Mouse (Mus musculus) midbrain, embryonic 12.5 days (tissue): ENCODE results near the gene Zfp1. TPM values are rescaled to one million over a fixed set of nuclear protein-coding genes. Genes with fewer than 3 reads are reported as not detected.
A peak's percentile ranks its signal among the peaks of the same experiment; 100 is the strongest.
"Not testable (repeated sequence)": the region's sequence is repeated elsewhere in the genome, so short reads cannot be mapped to it uniquely, and the experiment has no call there.

Experiments
- ATAC-seq: fragments of 200-750 bp; cut with Nextera tagmentation; 2 replicates; pipeline ENCODE4 v1.8.0; 2017; ENCODE audit warnings: low read depth, moderate TSS enrichment, moderate library complexity; ENCODE audit not compliant: low FRiP score
- H3K27ac ChIP-seq: fragments of 300-500 bp; sonication (generic); replicated peaks from 2 replicates; pipeline ENCODE4 v1.5.1; 2016; ENCODE audit warnings: mild to moderate bottlenecking
- H3K27me3 ChIP-seq: fragments of 300-500 bp; sonication (generic); 2 replicates; pipeline ENCODE4 v1.6.1; 2016; ENCODE audit warnings: mild to moderate bottlenecking
- H3K36me3 ChIP-seq: fragments of 300-500 bp; sonication (generic); 2 replicates; pipeline ENCODE4 v1.6.1; 2016
- H3K4me1 ChIP-seq: fragments of 300-500 bp; sonication (generic); 2 replicates; pipeline ENCODE4 v1.6.1; 2016
- H3K4me2 ChIP-seq: fragments of 300-500 bp; sonication (generic); replicated peaks from 2 replicates; pipeline ENCODE4 v1.6.1; 2016; ENCODE audit warnings: mild to moderate bottlenecking, moderate library complexity
- H3K4me3 ChIP-seq: fragments of 300-500 bp; sonication (generic); 2 replicates; pipeline ENCODE4 v1.5.1; 2016; ENCODE audit warnings: mild to moderate bottlenecking
- H3K9ac ChIP-seq: fragments of 300-500 bp; sonication (generic); replicated peaks from 2 replicates; pipeline ENCODE4 v1.6.1; 2016; ENCODE audit warnings: mild to moderate bottlenecking, moderate library complexity
- H3K9me3 ChIP-seq: fragments of 300-500 bp; sonication (generic); 2 replicates; pipeline ENCODE4 v1.6.1; 2016; ENCODE audit warnings: mild to moderate bottlenecking
- WGBS: fragments of 180-500 bp; shearing (Covaris S2); methylation state at CpG from one replicate; pipeline ENCODE4 v1.1.7; 2016; 5-methylcytosine and 5-hydroxymethylcytosine counted together
- polyA plus RNA-seq: library from polyadenylated mRNA; unstranded; fragments of >200 nt; fragmentation: Nextera tagmentation; extraction: Ambion mirVana; gene quantifications from 2 replicates; pipeline ENCODE4 v1.2.1, GENCODE M21; 2016

Zfp1 gene
- polyA plus RNA-seq, 1 experiment from 2014 or later = 24.3 TPM

DNA sequence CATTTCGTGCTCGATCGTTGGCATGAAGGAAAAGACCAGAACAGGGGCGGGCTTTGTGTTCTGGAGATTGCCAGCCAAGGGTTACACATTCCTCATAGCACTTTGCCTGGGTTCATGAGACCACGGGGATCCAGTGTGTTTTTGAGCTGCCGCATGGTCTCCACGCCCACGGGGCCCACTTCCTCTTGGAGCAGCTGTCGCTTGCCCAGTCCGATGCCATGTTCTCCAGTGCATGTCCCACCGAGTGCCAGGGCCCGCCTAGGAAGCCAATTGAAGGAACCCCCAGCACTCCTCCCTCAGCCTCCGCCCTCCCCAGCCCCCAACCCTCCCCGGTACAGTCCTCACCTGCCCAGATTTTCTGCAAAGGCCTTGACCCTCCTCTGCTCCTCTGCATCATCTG is 16.3 kb upstream of the Zfp1 start:
- H3K4me2 ChIP-seq = no peak overlapping the region
- no peaks in the 10 kb centered on the region for H3K9me3 ChIP-seq
- ATAC-seq = no peak
- H3K36me3 ChIP-seq = peaks cover 22% of the 10 kb centered on the region
- H3K9ac ChIP-seq = no peak overlapping the region
- no peak overlapping the region for H3K27ac ChIP-seq
- no peaks in the 10 kb centered on the region for H3K27me3 ChIP-seq
- no peaks in the 10 kb centered on the region for H3K4me1 ChIP-seq
- 95% methylated on average over 14 of the region's 14 CpGs for WGBS
- no peak overlapping the region for H3K4me3 ChIP-seq

DNA sequence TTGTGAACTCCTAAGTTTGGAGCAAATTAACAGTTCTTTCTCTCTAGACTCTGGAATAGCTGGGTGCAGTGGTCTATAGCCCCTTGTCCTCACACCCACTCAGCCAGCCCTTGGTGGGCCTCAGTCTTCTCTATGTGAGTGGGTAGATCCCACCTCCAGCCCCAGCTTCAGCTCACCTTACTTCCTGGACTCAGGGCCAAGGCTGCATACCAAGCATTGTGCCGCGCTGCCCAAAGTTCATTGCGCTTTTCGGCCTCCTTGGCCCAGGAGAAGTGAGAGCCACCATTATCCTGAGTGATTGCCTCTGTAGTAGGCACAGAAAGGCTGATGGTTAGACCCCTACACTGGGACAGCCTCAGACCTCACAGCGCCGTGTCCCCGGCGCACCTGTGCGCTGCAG is 15.3 kb upstream of the Zfp1 start:
- no peak overlapping the region for H3K4me2 ChIP-seq
- no peak overlapping the region for H3K4me3 ChIP-seq
- no peaks in the 10 kb centered on the region for H3K4me1 ChIP-seq
- no peak overlapping the region for H3K9ac ChIP-seq
- H3K27me3 ChIP-seq = no peaks in the 10 kb centered on the region
- 96% methylated on average over 9 of the region's 9 CpGs for WGBS
- ATAC-seq = no peak
- H3K36me3 ChIP-seq = peaks cover 15% of the 10 kb centered on the region
- H3K27ac ChIP-seq = no peak overlapping the region
- no peaks in the 10 kb centered on the region for H3K9me3 ChIP-seq

GRCm38 (mm10) chr8:111628401-111628800 is 14.8 kb upstream of the Zfp1 start:
- H3K9me3 ChIP-seq = no peaks in the 10 kb centered on the region
- H3K4me3 ChIP-seq = no peak overlapping the region
- no peaks in the 10 kb centered on the region for H3K4me1 ChIP-seq
- H3K36me3 ChIP-seq = peaks cover 13% of the 10 kb centered on the region
- H3K27ac ChIP-seq = no peak overlapping the region
- ATAC-seq = no peak
- H3K27me3 ChIP-seq = no peaks in the 10 kb centered on the region
- no peak overlapping the region for H3K9ac ChIP-seq
- no peak overlapping the region for H3K4me2 ChIP-seq
- WGBS = 92% methylated on average over 12 of the region's 12 CpGs

GRCm38 (mm10) chr8:111628894-111629501 is 14.2 kb upstream of the Zfp1 start:
- Histone ChIP-seq H3K4me3 (no peak overlapping the region), H3K4me1 (no peaks in the 10 kb centered on the region), H3K9me3 (no peaks in the 10 kb centered on the region), H3K9ac (no peak overlapping the region), H3K27ac (no peak overlapping the region), H3K27me3 (no peaks in the 10 kb centered on the region), H3K36me3 (peaks cover 12% of the 10 kb centered on the region), H3K4me2 (no peak overlapping the region)
- WGBS = 89% methylated on average over 19 of the region's 19 CpGs
- no peak for ATAC-seq

DNA sequence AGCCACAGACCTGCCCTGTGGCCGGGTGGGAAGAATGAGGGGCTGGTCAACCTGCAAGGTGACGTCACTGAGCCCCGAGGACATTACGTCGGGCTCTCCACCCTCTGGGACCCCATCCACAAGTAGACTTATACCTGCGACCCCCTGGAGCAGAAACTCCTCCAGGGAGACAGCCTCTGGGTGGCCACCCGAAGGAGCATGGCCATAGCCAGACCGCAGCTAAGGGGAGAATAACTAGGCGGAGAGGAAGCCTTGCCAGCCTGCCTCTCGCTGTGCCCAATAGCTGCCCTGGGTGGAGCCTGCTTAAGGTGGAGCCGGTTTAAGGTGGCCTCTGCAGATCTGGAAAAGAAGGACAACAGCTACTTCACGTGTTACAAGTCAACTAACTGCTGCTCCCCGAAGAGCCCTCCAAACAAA is 13.1 kb upstream of the Zfp1 start, which contains the start of gene Ldhd:
Gene Ldhd (minus strand): TSS at position 270 of the 417 bp plus-strand sequence.
- H3K4me3 ChIP-seq = peak within 1 kb of the TSS; percentile 9; the same call in 1 of the 2 replicates
- no peak for ATAC-seq

GRCm38 (mm10) chr8:111631589-111631988 is 11.6 kb upstream of the Zfp1 start:
- Histone ChIP-seq H3K4me3 (no peak overlapping the region), H3K4me1 (no peaks in the 10 kb centered on the region), H3K9me3 (no peaks in the 10 kb centered on the region), H3K27ac (no peak overlapping the region), H3K27me3 (no peaks in the 10 kb centered on the region), H3K4me2 (no peak overlapping the region), H3K36me3 (peaks cover 4% of the 10 kb centered on the region; the same call in 1 of the 2 replicates), H3K9ac (no peak overlapping the region)
- WGBS = 95% methylated on average over 8 of the region's 8 CpGs
- no peak for ATAC-seq

More for the DNA sequence above, 13.1 kb upstream of the Zfp1 start, which contains the start of gene Ldhd:
- Histone ChIP-seq H3K4me2 (peak within 1 kb of the TSS; percentile 31), H3K27ac (no peak within 1 kb of the TSS), H3K9ac (0 out of 2 replicates have a peak within 1 kb of the TSS, but pooled peaks have one; percentile 11), H3K4me1 (no peaks in the 10 kb centered on the region), H3K27me3 (no peaks in the 10 kb centered on the region), H3K36me3 (peaks cover 4% of the 10 kb centered on the region; the same call in 1 of the 2 replicates), H3K9me3 (no peaks in the 10 kb centered on the region)
- WGBS = 35% methylated on average over 13 of the region's 13 CpGs

GRCm38 (mm10) chr8:111632976-111633375 is 10.2 kb upstream of the Zfp1 start:
- H3K27ac ChIP-seq = no peak overlapping the region
- 96% methylated on average over 3 of the region's 3 CpGs for WGBS
- no peak for ATAC-seq

GRCm38 (mm10) chr8:111638086-111638485 is 5.1 kb upstream of the Zfp1 start:
- H3K27ac ChIP-seq = no peak overlapping the region
- no peak for ATAC-seq

More at GRCm38 (mm10) chr8:111632976-111633375, 10.2 kb upstream of the Zfp1 start:
- Histone ChIP-seq H3K4me3 (no peak overlapping the region), H3K4me2 (no peak overlapping the region), H3K9ac (no peak overlapping the region), H3K36me3 (no peaks in the 10 kb centered on the region; the same call in 1 of the 2 replicates), H3K27me3 (no peaks in the 10 kb centered on the region), H3K4me1 (no peaks in the 10 kb centered on the region), H3K9me3 (no peaks in the 10 kb centered on the region)

GRCm38 (mm10) chr8:111641064-111641463 is 2.1 kb upstream of the Zfp1 start:
- H3K4me3 ChIP-seq = no peak overlapping the region
- no peak for ATAC-seq
- H3K36me3 ChIP-seq = no peaks in the 10 kb centered on the region
- H3K4me1 ChIP-seq = peaks cover 5% of the 10 kb centered on the region
- no peak overlapping the region for H3K27ac ChIP-seq
- WGBS = 94% methylated on average over 2 of the region's 2 CpGs
- no peaks in the 10 kb centered on the region for H3K27me3 ChIP-seq
- no peaks in the 10 kb centered on the region for H3K9me3 ChIP-seq
- no peak overlapping the region for H3K4me2 ChIP-seq
- no peak overlapping the region for H3K9ac ChIP-seq

More at GRCm38 (mm10) chr8:111638086-111638485, 5.1 kb upstream of the Zfp1 start:
- H3K27me3 ChIP-seq = no peaks in the 10 kb centered on the region
- H3K4me2 ChIP-seq = no peak overlapping the region
- no peaks in the 10 kb centered on the region for H3K9me3 ChIP-seq
- H3K36me3 ChIP-seq = no peaks in the 10 kb centered on the region
- peaks cover 5% of the 10 kb centered on the region for H3K4me1 ChIP-seq
- H3K9ac ChIP-seq = no peak overlapping the region
- H3K4me3 ChIP-seq = no peak overlapping the region

- H3K9ac ChIP-seq = peak overlapping the region; percentile 56; the same call in 1 of the 2 replicates
- peak overlapping the region; percentile 30 for H3K27ac ChIP-seq
- WGBS = 71% methylated on average over 5 of the region's 5 CpGs
- peaks cover 5% of the 10 kb centered on the region for H3K4me1 ChIP-seq
- no peaks in the 10 kb centered on the region for H3K36me3 ChIP-seq
- H3K27me3 ChIP-seq = no peaks in the 10 kb centered on the region
- H3K4me2 ChIP-seq = peak overlapping the region; percentile 60
- no peak for ATAC-seq
- peak overlapping the region; percentile 88 for H3K4me3 ChIP-seq
- H3K9me3 ChIP-seq = no peaks in the 10 kb centered on the region
Measured at GRCm38 (mm10) chr8:111642496-111642895, 705 bp upstream of the Zfp1 start.

DNA sequence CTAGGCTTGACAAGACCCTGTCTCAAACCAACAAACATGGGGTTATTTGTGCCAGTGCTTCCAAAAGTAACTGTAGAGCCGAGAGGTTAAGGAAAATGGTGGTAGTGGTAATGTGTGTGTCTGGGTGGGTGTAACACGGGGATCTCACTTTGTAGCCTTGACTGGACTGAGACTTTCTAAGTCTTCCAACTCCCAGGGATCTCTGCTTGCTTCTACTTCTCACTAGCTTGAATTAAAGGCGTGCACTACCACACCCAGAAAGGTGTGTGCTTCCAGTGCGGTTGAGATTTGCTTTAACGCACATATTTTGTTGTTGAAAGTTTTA is 300 bp upstream of the Zfp1 start:
- Histone ChIP-seq H3K27me3 (no peaks in the 10 kb centered on the region), H3K27ac (peak overlapping the region; percentile 30), H3K36me3 (no peaks in the 10 kb centered on the region), H3K4me2 (peak overlapping the region; percentile 60), H3K9me3 (no peaks in the 10 kb centered on the region), H3K4me3 (peak overlapping the region; percentile 88), H3K9ac (peak overlapping the region; percentile 56; the same call in 1 of the 2 replicates), H3K4me1 (peaks cover 5% of the 10 kb centered on the region)
- WGBS = 17% methylated on average over 5 of the region's 5 CpGs
- peak; percentile 32 for ATAC-seq

DNA sequence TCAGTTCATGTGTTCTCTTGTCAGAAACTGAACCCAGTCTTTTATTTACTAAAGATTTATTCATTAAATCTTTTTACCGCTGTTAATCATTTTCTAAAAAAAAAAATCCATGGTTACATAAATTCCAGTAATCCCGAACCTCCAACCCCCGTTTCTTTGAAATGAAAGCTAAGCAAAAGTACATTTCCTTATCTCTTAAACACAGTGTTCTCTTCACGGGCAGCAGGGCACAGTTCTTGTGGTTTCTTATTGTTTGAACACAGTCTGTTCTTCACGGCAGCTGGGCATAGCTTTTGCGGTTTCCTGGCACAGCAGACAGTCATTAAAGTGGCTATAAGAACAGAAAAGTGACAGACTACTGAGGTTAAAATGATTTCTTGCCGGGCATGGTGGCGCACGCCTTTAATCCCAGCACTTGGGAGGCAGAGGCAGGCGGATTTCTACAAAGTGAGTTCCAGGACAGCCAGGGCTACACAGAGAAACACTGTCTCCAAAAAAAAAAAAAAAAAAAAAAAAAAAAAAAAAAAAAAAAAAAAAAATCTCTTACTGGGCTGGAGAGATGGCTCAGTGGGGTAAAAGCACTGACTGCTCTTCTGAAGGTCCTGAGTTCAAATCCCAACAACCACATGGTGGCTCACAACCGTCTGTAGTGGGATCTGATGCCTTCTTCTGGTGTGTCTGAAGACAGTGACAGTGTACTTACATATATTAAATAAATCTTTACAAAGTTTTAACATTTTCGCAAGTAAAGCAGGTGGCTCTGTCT is 1.3 kb downstream of the Zfp1 start:
- Histone ChIP-seq H3K4me2 (peak overlapping the region; percentile 60), H3K9ac (peak overlapping the region; percentile 88; the same call in 1 of the 2 replicates), H3K27ac (0 out of 2 replicates have a peak overlapping the region, but pooled peaks have one; percentile 92), H3K4me3 (peak overlapping the region; percentile 88)
- not testable (repeated sequence) for H3K9me3 ChIP-seq, H3K4me1 ChIP-seq, H3K27me3 ChIP-seq, H3K36me3 ChIP-seq, ATAC-seq
- 75% methylated on average over 12 of the region's 12 CpGs for WGBS
